Mouse (Mus musculus): ENCODE measurements around the gene Krt86. TPM values are rescaled to one million over a fixed set of nuclear protein-coding genes. Genes with fewer than 3 reads are reported as not detected.
A peak's percentile ranks its signal among the peaks of the same experiment; 100 is the strongest.

Krt86 gene
- polyA plus RNA-seq, 1 experiment from 2014 or later = not detected

GRCm38 (mm10) chr15:101458361-101458930, 14.8 kb upstream of the Krt86 start:
- Histone ChIP-seq H3K27me3 (replicated peaks) (peaks cover 32% of the 10 kb centered on the region; the same call in 1 of the 2 replicates), H3K9me3 (peaks cover 4% of the 10 kb centered on the region; the same call in 1 of the 2 replicates), H3K9ac (no peak overlapping the region), H3K4me1 (0 out of 2 replicates have a peak, but pooled peaks cover under 1% of the 10 kb centered on the region), H3K36me3 (no peaks in the 10 kb centered on the region), H3K4me3 (no peak overlapping the region), H3K27ac (replicated peaks) (no peak overlapping the region), H3K4me2 (no peak overlapping the region)
- 67% methylated on average over 16 of the region's 16 CpGs for WGBS
- ATAC-seq (ENCODE audit: extremely low read depth, insufficient number of reproducible peaks, low FRiP score, low TSS enrichment) = no peak

DNA sequence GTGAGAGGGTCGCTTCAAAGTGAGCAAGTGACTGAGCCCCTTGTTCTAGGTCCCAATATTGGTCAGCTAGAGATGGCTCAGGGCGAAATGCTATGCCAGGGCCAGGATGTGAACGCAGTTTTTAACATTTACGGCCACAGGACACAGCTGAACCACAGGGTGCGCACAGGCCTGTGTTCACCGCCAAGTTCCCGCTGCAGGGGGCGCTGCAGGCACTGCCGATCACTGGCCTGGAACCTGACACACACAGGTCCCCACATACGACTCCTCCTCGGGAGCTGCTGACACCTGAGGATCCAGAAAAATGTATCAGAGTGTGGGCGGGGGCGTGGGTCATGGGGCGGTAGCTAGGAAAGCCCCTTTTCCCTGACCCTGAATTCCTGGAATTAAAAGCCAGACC, 14.0 kb upstream of the Krt86 start:
- H3K36me3 ChIP-seq = no peaks in the 10 kb centered on the region
- H3K4me1 ChIP-seq = no peaks in the 10 kb centered on the region
- no peak overlapping the region for H3K4me3 ChIP-seq
- peaks cover 4% of the 10 kb centered on the region; the same call in 1 of the 2 replicates for H3K9me3 ChIP-seq
- H3K4me2 ChIP-seq = no peak overlapping the region
- no peak overlapping the region for H3K27ac ChIP-seq (replicated peaks)
- 74% methylated on average over 14 of the region's 14 CpGs for WGBS
- no peak overlapping the region for H3K9ac ChIP-seq
- peaks cover 31% of the 10 kb centered on the region; the same call in 1 of the 2 replicates for H3K27me3 ChIP-seq (replicated peaks)
- no peak for ATAC-seq (ENCODE audit: extremely low read depth, insufficient number of reproducible peaks, low FRiP score, low TSS enrichment)

DNA sequence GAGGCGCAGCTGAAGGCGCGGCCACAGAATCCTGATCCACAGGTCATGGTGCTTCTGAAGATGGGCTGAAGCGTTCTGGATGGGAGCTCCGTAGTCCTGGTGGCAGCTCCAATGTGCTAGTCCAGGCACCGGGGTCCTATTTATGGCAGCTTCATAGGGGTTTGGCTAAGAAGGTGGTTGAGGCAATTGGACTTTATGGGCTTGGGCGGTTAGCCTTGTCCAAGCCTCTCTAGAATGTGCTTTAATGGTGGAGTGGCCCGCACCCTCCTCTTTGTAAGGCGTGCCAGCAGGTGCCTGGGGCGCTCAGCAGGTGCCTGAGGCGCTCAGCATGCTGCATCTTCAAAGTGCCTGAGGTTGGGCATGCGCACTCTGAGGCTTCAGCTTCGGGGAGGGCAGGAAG, 9.6 kb upstream of the Krt86 start, which contains the start of gene Krt81:
TSS of gene Krt81 (minus strand) at position 101 of the 400 bp plus-strand sequence.
- WGBS = 69% methylated on average over 13 of the region's 13 CpGs

DNA sequence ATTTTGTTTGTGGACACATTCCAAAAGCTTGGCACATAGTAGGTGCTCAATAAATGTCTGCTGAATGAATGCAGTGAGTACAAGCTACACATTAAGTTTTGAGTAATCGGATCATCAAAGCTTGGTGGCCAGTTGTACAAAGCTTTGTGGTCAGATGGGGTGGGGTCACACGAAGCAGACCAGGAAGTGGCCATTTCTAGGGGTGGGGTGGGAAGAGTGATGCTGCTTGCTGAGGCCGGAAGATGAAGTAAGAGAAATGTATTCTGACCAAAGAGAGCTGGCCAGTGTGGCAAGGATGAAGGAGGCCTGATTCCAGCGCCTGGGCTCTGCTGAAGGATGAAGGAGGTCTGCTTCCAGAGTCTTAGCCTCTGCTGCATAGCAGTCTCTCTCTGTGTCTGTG, 4.2 kb upstream of the Krt86 start:
- no peak for ATAC-seq (ENCODE audit: extremely low read depth, insufficient number of reproducible peaks, low FRiP score, low TSS enrichment)
- 75% methylated on average over 4 of the region's 4 CpGs for WGBS
- no peak overlapping the region for H3K4me2 ChIP-seq

More for the DNA sequence above, 9.6 kb upstream of the Krt86 start, which contains the start of gene Krt81:
- Histone ChIP-seq H3K9ac (no peak within 1 kb of the TSS), H3K4me1 (no peaks in the 10 kb centered on the region), H3K36me3 (no peaks in the 10 kb centered on the region), H3K27me3 (replicated peaks) (peaks cover 28% of the 10 kb centered on the region; the same call in 1 of the 2 replicates), H3K27ac (replicated peaks) (no peak within 1 kb of the TSS), H3K4me3 (no peak within 1 kb of the TSS), H3K4me2 (no peak within 1 kb of the TSS), H3K9me3 (no peaks in the 10 kb centered on the region)
- ATAC-seq (ENCODE audit: extremely low read depth, insufficient number of reproducible peaks, low FRiP score, low TSS enrichment) = no peak

DNA sequence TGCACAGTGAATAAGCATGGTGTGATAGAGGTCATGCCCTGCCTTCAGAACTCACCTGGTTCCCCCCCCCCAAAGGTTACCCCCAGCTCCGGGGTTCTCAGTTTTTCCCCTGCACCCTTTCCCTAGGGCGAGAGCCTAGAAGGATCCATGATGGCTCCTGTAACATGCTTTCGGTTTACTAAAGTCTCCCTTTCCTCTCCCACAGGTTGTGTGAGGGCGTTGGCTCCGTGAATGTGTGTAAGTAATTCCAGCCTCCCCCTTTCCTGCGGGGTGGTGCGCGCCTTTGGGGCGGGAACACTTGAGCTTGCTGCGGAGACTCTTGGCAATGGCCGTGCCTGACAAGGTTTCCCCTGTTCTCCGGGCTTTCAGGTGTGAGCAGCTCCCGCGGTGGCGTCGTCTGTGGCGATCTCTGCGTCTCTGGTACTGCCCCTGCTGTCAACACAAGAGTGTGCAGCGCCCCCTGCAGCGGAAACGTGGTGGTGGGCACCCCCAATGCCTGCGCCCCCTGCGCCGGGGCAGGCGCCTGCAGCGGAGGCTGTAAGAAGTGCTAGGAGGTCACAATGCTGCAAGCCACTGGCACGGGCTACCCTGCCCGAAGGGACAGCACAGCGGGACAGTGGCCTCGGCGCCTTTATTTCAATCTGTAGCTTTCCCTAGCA, 5.9 kb downstream of the Krt86 start:
- ATAC-seq (ENCODE audit: extremely low read depth, insufficient number of reproducible peaks, low FRiP score, low TSS enrichment) = no peak
- no peak overlapping the region for H3K27ac ChIP-seq (replicated peaks)
- no peaks in the 10 kb centered on the region for H3K9me3 ChIP-seq
- H3K4me2 ChIP-seq = peak overlapping the region; percentile 69
- peaks cover 11% of the 10 kb centered on the region for H3K4me1 ChIP-seq
- WGBS = 8% methylated on average over 31 of the region's 31 CpGs
- peaks cover 57% of the 10 kb centered on the region for H3K27me3 ChIP-seq (replicated peaks)
- peak overlapping the region; percentile 37 for H3K4me3 ChIP-seq
- H3K9ac ChIP-seq = peak overlapping the region; percentile 33; the same call in 1 of the 2 replicates
- no peaks in the 10 kb centered on the region for H3K36me3 ChIP-seq

More for the DNA sequence above, 4.2 kb upstream of the Krt86 start:
- Histone ChIP-seq H3K4me1 (no peaks in the 10 kb centered on the region), H3K36me3 (no peaks in the 10 kb centered on the region), H3K4me3 (no peak overlapping the region), H3K9ac (no peak overlapping the region), H3K27ac (replicated peaks) (no peak overlapping the region), H3K9me3 (no peaks in the 10 kb centered on the region), H3K27me3 (replicated peaks) (0 out of 2 replicates have a peak, but pooled peaks cover 4% of the 10 kb centered on the region)

- 0 out of 2 replicates have a peak overlapping the region, but pooled peaks have one; percentile 33 for H3K9ac ChIP-seq
- H3K27ac ChIP-seq (replicated peaks) = no peak overlapping the region
- 36% methylated on average over 11 of the region's 11 CpGs for WGBS
- no peak for ATAC-seq (ENCODE audit: extremely low read depth, insufficient number of reproducible peaks, low FRiP score, low TSS enrichment)
- H3K27me3 ChIP-seq (replicated peaks) = peaks cover 57% of the 10 kb centered on the region
- peak overlapping the region; percentile 37 for H3K4me3 ChIP-seq
- peaks cover 13% of the 10 kb centered on the region for H3K4me1 ChIP-seq
- H3K36me3 ChIP-seq = no peaks in the 10 kb centered on the region
- no peaks in the 10 kb centered on the region for H3K9me3 ChIP-seq
- peak overlapping the region; percentile 69 for H3K4me2 ChIP-seq
These were observed 6.4 kb downstream of the Krt86 start for GRCm38 (mm10) chr15:101479666-101480060.

- Histone ChIP-seq H3K27me3 (replicated peaks) (peaks cover 49% of the 10 kb centered on the region), H3K4me1 (peaks cover 21% of the 10 kb centered on the region)
These were observed 8.8 kb downstream of the Krt86 start for GRCm38 (mm10) chr15:101482056-101482455.

DNA sequence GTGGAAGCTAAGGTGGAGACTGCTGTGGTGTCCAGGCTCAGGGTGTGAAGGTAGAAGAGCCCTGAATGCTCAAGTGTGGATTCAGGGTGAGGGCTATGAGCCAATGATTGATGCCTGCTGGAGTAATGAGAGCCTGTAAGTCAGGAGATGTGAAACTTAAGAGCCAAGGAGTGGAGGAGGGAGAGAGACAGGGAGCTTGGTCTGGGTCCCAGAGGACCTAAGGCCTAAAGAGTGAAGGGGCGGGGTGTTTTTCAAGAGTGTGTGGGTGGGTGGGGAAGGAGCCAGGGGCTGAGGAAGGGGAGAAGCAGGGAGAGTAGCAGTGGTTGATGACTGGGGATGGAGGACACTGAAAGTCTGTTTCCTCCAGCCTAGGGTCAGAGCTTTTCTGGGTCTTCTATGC, 10.4 kb downstream of the Krt86 start:
- WGBS = 79% methylated on average over 1 of the region's 1 CpGs
- no peak for ATAC-seq (ENCODE audit: extremely low read depth, insufficient number of reproducible peaks, low FRiP score, low TSS enrichment)
- Histone ChIP-seq H3K9me3 (no peaks in the 10 kb centered on the region), H3K27me3 (replicated peaks) (peaks cover 34% of the 10 kb centered on the region), H3K27ac (replicated peaks) (no peak overlapping the region), H3K4me1 (peaks cover 21% of the 10 kb centered on the region), H3K36me3 (no peaks in the 10 kb centered on the region), H3K9ac (no peak overlapping the region), H3K4me3 (no peak overlapping the region), H3K4me2 (no peak overlapping the region)

More at GRCm38 (mm10) chr15:101482056-101482455, 8.8 kb downstream of the Krt86 start:
- H3K4me3 ChIP-seq = no peak overlapping the region
- H3K27ac ChIP-seq (replicated peaks) = no peak overlapping the region
- no peaks in the 10 kb centered on the region for H3K36me3 ChIP-seq
- ATAC-seq (ENCODE audit: extremely low read depth, insufficient number of reproducible peaks, low FRiP score, low TSS enrichment) = no peak
- H3K9me3 ChIP-seq = no peaks in the 10 kb centered on the region
- H3K9ac ChIP-seq = no peak overlapping the region
- WGBS = 31% methylated on average over 4 of the region's 4 CpGs
- no peak overlapping the region for H3K4me2 ChIP-seq

- H3K27ac ChIP-seq (replicated peaks) = no peak overlapping the region
These were observed 11.7 kb downstream of the Krt86 start for GRCm38 (mm10) chr15:101484939-101485338.

GRCm38 (mm10) chr15:101485911-101486635, 12.8 kb downstream of the Krt86 start:
- no peak overlapping the region for H3K27ac ChIP-seq (replicated peaks)
- ATAC-seq (ENCODE audit: extremely low read depth, insufficient number of reproducible peaks, low FRiP score, low TSS enrichment) = no peak
- no peaks in the 10 kb centered on the region for H3K36me3 ChIP-seq
- H3K27me3 ChIP-seq (replicated peaks) = peaks cover 16% of the 10 kb centered on the region; the same call in 1 of the 2 replicates
- H3K4me2 ChIP-seq = no peak overlapping the region
- H3K4me1 ChIP-seq = peaks cover 10% of the 10 kb centered on the region
- H3K4me3 ChIP-seq = no peak overlapping the region
- no peak overlapping the region for H3K9ac ChIP-seq
- 74% methylated on average over 11 of the region's 11 CpGs for WGBS
- H3K9me3 ChIP-seq = no peaks in the 10 kb centered on the region

More at GRCm38 (mm10) chr15:101484939-101485338, 11.7 kb downstream of the Krt86 start:
- Histone ChIP-seq H3K9ac (no peak overlapping the region), H3K4me2 (no peak overlapping the region), H3K27me3 (replicated peaks) (peaks cover 25% of the 10 kb centered on the region), H3K9me3 (no peaks in the 10 kb centered on the region), H3K36me3 (no peaks in the 10 kb centered on the region), H3K4me1 (peaks cover 10% of the 10 kb centered on the region), H3K4me3 (no peak overlapping the region)
- 83% methylated on average over 1 of the region's 1 CpGs for WGBS
- ATAC-seq (ENCODE audit: extremely low read depth, insufficient number of reproducible peaks, low FRiP score, low TSS enrichment) = no peak

DNA sequence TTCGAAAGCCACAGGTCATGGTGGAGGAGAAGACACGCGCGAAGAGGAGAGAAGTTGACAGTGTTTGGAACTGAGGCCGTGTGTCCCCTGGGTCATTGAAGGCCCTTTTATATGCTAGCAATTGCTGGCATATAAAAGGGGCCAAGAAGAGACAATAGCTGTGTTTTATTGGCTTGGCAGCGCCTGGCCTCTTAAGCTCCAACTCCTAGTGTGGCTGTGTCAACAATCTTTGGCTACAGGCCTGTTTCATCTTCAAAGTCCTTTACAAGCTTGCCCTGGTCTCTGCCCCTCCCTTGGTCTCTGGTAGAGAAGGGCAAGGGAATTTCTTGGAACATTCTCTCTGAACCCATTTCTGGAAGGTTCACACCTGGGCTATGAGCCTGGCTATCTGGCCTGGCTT, 18.2 kb downstream of the Krt86 start, which contains the start of gene Krt83:
TSS of gene Krt83 (minus strand) at position 82 of the 400 bp plus-strand sequence.
- WGBS = 85% methylated on average over 6 of the region's 6 CpGs

More for the DNA sequence above, 18.2 kb downstream of the Krt86 start, which contains the start of gene Krt83:
- Histone ChIP-seq H3K9ac (no peak within 1 kb of the TSS), H3K4me3 (no peak within 1 kb of the TSS), H3K27me3 (replicated peaks) (0 out of 2 replicates have a peak, but pooled peaks cover 6% of the 10 kb centered on the region), H3K36me3 (no peaks in the 10 kb centered on the region), H3K9me3 (no peaks in the 10 kb centered on the region), H3K27ac (replicated peaks) (no peak within 1 kb of the TSS), H3K4me1 (peaks cover 11% of the 10 kb centered on the region), H3K4me2 (no peak within 1 kb of the TSS)
- no peak for ATAC-seq (ENCODE audit: extremely low read depth, insufficient number of reproducible peaks, low FRiP score, low TSS enrichment)
